Mouse (Mus musculus) C2C12 (cell line): ENCODE measurements around the gene Mfn1. TPM values are rescaled to one million over a fixed set of nuclear protein-coding genes. Genes with fewer than 3 reads are reported as not detected.

ENCODE experiments used
- H3K27me3 ChIP-seq: one replicate; pipeline ENCODE4 v1.6.1; 2011; ENCODE audit not compliant: control insufficient read depth, insufficient read depth, insufficient read length
- H3K36me3 ChIP-seq: one replicate; pipeline ENCODE4 v1.6.1; 2011; ENCODE audit not compliant: control insufficient read depth, insufficient read depth
- H3K4me3 ChIP-seq: one replicate; pipeline ENCODE4 v1.5.1; 2011; ENCODE audit warnings: mild to moderate bottlenecking, control low read depth; ENCODE audit not compliant: poor library complexity, insufficient read depth, severe bottlenecking
- H3K79me2 ChIP-seq: one replicate; pipeline ENCODE4 v1.6.1; 2011; ENCODE audit not compliant: control insufficient read depth, insufficient read depth
- H3K79me3 ChIP-seq: one replicate; pipeline ENCODE4 v1.6.1; 2011; ENCODE audit warnings: low read depth, control low read depth
- H3ac ChIP-seq: one replicate; pipeline ENCODE3; 2011; ENCODE audit warnings: low read depth; ENCODE audit not compliant: control insufficient read depth, insufficient read length
- CEBPB ChIP-seq: IDR thresholded peaks from one replicate; pipeline ENCODE4 v1.6.1; 2011; ENCODE audit warnings: low read depth, mild to moderate bottlenecking, control low read depth, moderate library complexity
- CTCF ChIP-seq: IDR thresholded peaks from one replicate; pipeline ENCODE4 v1.5.1; 2011; ENCODE audit not compliant: control insufficient read depth, insufficient read depth, insufficient read length
- FOSL1 ChIP-seq: IDR thresholded peaks from one replicate; pipeline ENCODE4 v1.8.0; 2011; ENCODE audit warnings: mild to moderate bottlenecking, low read length; ENCODE audit not compliant: poor library complexity, insufficient read depth, severe bottlenecking
- MAX ChIP-seq: IDR thresholded peaks from one replicate; pipeline ENCODE4 v1.6.1; 2011; ENCODE audit warnings: mild to moderate bottlenecking, control low read depth
- MYOD1 ChIP-seq: IDR thresholded peaks from one replicate; pipeline ENCODE4 v1.6.1; 2011; ENCODE audit warnings: low read depth; ENCODE audit not compliant: control insufficient read depth, insufficient read length
- MYOG ChIP-seq: IDR thresholded peaks from one replicate; pipeline ENCODE4 v1.6.1; 2011; ENCODE audit not compliant: control insufficient read depth, insufficient read length; ENCODE audit errors: extremely low read depth
- USF1 ChIP-seq: IDR thresholded peaks from one replicate; pipeline ENCODE4 v1.6.1; 2011; ENCODE audit warnings: low read depth, mild to moderate bottlenecking, control low read depth, moderate library complexity
- polyA plus RNA-seq: library from polyadenylated mRNA; unstranded; fragments of >200 nt; fragmentation: generic; extraction: Trizol; gene quantifications from one replicate; pipeline ENCODE4 v1.2.1, GENCODE M21; 2012; ENCODE audit warnings: missing spikeins

Mfn1 gene
- polyA plus RNA-seq, 1 experiment = 10.1 TPM

DNA sequence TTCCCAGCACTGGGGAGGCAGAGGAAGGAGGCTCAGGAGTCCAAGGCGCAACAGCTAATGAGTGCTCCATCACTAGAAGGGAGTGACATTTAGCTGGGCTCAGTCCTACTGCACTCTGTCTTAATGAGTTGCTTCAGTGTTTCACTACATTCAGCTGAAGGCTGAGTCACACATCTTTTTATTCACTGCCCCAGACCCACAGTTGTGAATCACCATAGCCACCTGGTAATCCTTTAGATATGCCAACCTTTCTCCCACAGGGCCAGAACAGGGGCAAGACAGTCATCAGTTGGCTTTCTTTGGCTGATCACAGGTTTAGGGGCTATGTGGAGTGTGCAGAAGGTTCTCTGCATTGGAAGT lies 32.6 kb upstream of the Mfn1 start:
- Histone ChIP-seq H3K36me3 (no peaks in the 10 kb centered on the region), H3K4me3 (no peak overlapping the region), H3K79me3 (no peaks in the 10 kb centered on the region), H3K79me2 (no peaks in the 10 kb centered on the region), H3K27me3 (no peaks in the 10 kb centered on the region), H3ac (no peak overlapping the region)
- TF ChIP-seq MAX (no peak), CEBPB (peak; percentile 8), FOSL1 (no peak), MYOG (no peak), USF1 (no peak), CTCF (no peak), MYOD1 (peak; percentile 19)

DNA sequence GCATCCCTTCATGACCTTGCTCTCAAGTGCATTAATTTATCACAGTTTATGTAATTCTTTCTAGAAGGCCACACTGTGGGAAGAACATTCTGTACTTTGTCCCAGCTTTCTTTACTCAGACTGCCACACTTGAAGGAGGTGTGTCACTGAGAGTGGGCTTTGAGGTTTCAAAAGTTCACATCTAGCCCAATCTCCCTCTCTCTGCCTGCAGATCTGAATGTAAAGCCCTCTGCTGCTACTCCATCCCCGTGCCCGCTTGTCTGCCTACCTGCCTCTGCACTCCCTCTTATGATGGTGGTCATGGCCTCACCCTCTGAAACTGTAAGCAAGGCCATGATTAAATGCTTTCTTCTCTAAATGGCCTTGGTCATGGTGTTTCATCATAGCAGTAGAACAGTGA lies 28.9 kb upstream of the Mfn1 start:
- Histone ChIP-seq H3K4me3 (no peak overlapping the region), H3K27me3 (no peaks in the 10 kb centered on the region), H3K79me2 (no peaks in the 10 kb centered on the region), H3K79me3 (no peaks in the 10 kb centered on the region), H3K36me3 (no peaks in the 10 kb centered on the region), H3ac (no peak overlapping the region)
- TF ChIP-seq CEBPB (no peak), MAX (no peak), USF1 (no peak), MYOD1 (no peak), CTCF (no peak), FOSL1 (no peak), MYOG (no peak)

DNA sequence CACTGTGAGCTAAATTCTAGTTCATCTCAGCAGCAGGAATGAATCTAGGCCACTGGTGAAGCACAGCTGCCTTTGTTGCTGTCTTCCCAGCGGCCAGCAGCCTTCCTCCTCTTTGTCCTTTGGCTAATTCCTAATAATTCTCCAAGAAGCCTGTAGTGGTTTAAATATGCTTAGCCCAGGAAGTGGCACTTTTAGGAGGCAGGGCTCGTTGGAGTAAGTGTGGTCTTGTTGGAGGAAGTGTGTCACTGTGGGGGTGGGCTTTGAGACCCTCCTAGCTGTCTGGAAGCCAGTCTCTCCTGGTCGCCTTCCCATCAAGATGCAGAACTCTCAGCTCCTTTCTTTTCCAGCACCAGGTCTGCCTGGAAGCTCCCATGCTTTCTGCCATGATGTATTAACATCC lies 23.4 kb upstream of the Mfn1 start:
- Histone ChIP-seq H3K4me3 (no peak overlapping the region), H3K79me3 (no peaks in the 10 kb centered on the region), H3ac (no peak overlapping the region), H3K36me3 (no peaks in the 10 kb centered on the region), H3K27me3 (no peaks in the 10 kb centered on the region), H3K79me2 (peaks cover 1% of the 10 kb centered on the region)
- TF ChIP-seq USF1 = no peak
- no peak for TF ChIP-seq MYOD1
- TF ChIP-seq MYOG = no peak
- TF ChIP-seq CEBPB = no peak

DNA sequence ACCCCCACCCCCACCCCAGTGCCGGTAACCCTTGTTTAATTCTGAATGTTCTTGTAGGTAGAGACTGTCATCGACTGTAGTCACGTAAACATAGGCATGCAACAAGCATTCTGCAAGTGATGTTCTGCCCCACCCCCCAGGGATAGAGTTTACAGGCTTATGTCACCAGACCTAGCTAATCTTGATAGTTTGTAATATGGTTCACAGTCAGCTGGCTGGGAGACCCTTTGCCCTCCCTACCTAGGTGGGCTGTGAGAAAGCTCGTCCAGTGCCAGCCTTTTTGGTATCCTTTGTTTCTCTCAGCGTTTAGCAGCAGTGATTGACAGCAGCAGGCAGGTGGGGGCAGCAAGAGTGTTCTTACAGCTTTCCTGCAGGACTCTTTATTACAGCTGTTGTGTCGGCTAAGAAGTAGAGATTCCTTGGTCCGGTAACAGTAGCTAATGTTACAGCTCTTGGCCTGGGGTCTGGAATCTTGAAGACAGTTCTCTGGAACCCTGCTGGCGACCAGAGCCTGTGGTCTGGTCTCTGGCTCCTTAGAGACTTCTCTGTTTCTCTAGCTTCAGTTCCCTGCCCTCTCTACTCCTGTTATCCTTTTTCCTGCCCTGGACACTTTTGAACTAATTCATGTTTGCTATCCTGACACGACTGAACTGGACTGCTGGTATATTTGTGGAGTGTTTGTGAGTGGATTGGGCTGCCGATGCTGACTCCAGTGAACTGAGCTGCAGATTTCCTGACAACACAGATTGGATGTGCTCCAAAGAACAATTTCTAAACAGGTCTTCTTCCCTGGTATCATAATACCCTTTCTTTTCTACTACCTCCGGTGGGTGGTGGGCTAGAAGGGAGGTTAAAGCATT lies 22.7 kb upstream of the Mfn1 start:
- Histone ChIP-seq H3K27me3 (no peaks in the 10 kb centered on the region), H3K4me3 (no peak overlapping the region), H3ac (no peak overlapping the region), H3K79me2 (peaks cover 9% of the 10 kb centered on the region), H3K79me3 (peaks cover 7% of the 10 kb centered on the region), H3K36me3 (no peaks in the 10 kb centered on the region)
- TF ChIP-seq USF1 (no peak), MYOD1 (peak; percentile 80)

DNA sequence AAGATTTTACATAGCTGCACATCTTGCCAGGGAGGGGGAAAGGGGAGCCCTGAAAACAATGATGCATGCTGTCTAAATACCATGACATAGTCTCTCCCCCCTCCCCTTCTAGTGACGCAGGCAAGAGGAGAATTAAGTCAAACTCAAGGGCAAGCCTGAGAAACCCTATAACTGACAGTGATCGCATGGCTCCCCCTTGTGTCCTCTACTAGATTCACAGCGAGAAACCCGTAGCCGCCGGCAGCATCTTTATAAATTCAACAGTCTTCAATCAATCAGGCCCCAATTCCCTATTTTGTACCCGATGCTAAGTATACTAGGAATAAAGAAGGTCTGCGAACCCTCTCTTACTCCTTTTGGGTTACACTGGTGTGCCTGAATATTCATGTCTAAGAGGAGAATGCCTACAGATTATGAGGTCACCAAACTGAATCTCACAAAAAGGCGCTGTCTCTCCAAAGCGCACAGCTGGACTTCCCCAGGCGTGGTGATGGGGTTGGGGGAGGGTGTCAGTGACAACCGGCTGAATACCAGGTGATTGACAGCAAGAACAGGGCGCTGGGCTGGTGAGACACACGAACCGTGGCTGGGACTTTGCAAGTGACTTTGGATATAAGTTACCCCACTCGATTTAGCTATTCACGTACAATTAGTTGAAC lies 20.5 kb upstream of the Mfn1 start:
- Histone ChIP-seq H3K79me2 (peaks cover 31% of the 10 kb centered on the region), H3K4me3 (no peak overlapping the region), H3K79me3 (peaks cover 26% of the 10 kb centered on the region), H3ac (peak overlapping the region; percentile 34), H3K27me3 (no peaks in the 10 kb centered on the region), H3K36me3 (peaks cover 8% of the 10 kb centered on the region)
- TF ChIP-seq CTCF = peak; percentile 60
- no peak for TF ChIP-seq FOSL1
